Mouse (Mus musculus): ENCODE data around the gene Cyth3.
A peak's percentile ranks its signal among the peaks of the same experiment; 100 is the strongest.

The Cyth3 gene

DNA sequence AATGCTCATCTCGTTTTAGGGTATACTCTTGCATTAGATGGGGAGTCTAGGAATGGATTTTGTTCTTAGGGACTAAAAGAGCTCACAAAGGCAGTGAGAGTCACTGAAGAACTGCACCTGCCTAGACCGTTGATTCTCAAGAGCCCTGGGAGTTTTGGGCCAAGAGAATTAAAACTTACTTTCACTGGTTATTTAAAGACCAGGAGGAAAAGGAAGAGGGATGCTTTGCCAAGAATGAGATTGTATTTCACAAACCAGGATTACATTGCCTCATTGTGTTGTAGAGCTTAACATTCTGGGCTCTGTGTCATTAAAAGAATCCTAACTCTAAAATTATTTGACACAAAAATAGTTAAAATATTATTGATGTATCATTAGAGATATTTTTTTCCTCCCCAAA, 43.3 kb downstream of the Cyth3 start:
- no peak for DNase-seq (ENCODE audit: low spot score in 2 of 2)

DNA sequence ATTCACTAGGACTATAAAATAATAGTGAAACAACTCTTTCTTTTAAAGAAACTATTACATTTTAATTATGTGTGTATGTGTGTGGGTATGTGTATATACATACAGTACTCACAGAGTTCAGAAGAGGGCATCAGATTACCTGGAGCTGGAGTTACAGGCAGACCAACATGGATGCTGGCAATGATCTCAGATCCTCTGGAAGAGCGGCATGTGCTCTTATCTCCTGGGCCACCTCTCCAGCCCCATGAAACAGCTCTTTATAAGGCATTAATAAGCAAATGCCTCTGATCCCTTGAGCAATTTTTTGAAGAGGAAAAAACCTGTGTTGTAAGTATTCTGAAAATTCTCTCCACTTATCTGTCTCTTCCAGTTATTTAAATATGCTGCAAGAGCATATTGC, 43.8 kb downstream of the Cyth3 start:
- DNase-seq (ENCODE audit: low spot score in 2 of 2): no peak

DNA sequence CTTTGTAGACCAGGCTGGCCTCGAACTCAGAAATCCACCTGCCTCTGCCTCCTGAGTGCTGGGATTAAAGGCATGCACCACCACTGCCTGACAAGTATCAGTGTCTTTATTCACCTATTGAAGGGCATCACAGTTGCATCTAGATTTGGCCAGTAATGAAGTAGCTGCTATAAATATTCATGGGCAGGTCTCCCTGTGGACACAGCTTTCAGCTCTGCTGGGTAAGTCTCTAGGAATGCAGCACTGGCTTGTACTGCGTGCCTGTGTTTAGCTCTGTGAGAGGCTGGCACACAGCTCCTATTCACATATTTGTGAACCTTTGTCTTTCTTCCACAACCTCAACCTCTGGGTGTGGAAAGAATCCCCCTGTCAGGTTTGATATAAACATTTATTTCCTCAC, 46.6 kb downstream of the Cyth3 start:
- DNase-seq (ENCODE audit: low spot score in 2 of 2): peak in 1 of 2 experiments; percentile 64

DNA sequence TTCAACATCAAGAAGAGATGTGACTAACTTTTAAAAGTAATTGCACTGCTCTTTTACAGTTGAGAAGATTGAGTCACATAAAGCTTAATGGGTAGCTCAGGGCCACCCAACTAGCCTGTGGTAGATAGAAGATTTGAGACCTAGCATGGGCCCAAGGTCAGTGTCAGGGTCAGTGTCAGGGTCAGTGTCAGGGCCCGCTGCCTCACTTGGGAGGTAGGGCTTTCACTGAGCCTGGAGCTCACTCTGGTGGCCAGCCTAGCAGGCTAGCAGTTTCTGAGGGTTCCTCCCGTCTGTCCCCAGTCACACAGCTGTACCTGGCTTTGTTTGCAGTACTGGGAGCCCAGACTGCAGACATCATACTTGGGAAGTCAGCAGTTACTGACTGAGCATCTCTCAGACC, 47.1 kb downstream of the Cyth3 start:
- no peak for DNase-seq (ENCODE audit: low spot score in 2 of 2)

DNA sequence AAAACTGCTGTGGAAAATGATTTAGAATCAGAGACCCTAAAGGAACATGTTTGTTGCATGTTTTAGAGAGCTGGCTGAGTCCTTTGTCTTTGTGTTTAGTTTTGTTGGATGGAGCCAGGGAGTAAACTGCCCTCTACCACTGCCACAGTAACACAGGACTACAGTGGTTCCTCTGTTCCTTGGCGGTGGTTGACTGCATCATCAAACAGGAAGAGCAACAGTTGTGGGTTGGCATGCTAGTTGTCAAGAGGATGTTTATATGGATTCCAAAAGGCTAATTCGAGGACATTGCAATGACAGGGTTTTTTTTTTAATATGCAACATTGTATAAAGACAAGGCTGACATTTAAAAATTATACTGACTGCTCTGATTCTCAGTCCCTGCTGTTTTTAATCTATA, 47.6 kb downstream of the Cyth3 start:
- no peak for DNase-seq (ENCODE audit: low spot score in 2 of 2)

DNA sequence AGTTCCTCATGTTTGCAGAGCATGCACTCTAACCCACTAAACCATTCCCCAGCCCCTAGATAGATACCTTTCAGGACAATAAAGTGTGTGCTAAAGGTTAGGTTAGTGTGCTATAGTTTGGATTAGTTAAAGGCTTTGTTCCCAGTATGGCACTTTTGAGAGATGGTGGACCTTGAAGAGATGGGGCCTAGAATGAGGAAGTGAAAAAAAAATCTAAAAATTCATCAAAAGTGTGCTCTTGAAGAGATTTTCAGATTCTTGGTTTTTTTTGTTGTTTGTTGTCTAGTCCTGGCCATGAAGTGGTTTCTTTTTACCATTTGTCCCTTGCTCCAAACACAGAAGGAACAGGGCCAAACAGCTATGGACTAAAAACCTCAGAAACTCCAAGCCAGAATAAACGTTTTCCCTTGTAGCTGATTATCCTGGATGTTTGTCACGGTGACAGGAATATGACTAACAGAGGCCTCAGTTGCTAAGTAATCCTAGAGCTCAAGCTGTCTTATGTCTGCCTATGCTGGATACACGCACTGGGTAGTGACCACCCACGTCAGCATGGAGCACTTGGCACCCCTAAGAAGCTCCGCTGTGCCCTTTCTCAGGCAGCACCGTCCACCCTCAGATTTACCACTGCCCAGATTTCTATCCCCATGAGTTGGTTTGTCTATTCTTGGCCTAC, 48.6 kb downstream of the Cyth3 start:
- peak; percentile 41 to 46 for DNase-seq (ENCODE audit: low spot score in 2 of 2)

DNA sequence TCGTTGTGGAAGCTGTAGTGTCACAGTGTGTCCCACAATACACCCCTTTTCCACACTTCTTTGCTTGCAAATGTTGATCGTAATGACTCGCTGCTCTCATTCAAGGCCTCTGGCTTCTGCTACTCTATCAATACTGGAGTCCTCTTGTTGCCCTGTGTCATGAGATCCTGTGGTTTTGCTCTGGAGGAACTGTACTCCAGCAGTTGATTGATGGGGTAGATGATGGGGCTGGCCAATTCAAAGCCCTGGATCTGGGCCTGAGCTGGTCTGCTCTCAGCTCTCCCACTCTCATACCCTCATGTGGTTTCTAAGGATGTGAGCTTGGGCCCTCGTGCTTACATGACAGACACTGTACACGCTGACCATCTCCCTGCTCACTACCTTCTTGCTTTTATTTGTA, 52.3 kb downstream of the Cyth3 start:
- DNase-seq (ENCODE audit: low spot score in 2 of 2): no peak

DNA sequence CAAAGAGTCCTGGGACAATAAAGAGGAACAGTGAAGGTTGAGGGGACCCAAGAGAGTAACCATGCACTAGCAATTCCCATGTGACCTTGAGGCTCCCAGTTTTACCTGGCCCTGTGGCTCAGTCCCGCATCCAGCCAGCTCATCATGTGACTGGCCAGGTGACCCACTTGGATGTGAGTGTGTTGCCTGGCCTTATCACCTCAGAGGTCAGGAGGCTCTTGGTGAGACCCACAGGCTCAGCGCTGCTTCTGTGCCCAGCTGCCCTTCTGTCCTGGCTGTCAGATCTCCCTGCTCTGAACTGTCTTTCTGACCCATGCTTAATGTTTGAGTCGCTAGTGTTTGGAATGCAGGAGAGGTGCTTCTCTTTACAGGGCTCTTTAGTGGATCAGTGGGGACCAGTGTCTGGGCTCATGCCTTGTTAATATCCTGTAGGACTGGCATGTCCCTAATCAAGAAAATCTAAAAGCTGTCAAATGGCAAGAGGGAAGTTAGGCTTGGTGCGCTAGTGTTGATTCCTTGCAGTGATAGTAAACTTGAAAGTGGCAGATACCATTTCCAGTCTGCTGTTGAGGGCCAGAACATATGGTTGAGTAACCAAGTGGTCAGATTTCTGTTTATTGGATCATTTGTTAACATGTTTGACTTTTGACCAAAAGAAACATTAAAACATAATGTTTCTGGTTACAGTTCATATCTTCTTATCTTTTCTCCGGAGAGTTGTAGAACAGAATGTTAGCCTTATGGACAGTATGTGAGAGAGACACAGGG, 54.2 kb downstream of the Cyth3 start:
- DNase-seq (ENCODE audit: low spot score in 2 of 2): no peak

DNA sequence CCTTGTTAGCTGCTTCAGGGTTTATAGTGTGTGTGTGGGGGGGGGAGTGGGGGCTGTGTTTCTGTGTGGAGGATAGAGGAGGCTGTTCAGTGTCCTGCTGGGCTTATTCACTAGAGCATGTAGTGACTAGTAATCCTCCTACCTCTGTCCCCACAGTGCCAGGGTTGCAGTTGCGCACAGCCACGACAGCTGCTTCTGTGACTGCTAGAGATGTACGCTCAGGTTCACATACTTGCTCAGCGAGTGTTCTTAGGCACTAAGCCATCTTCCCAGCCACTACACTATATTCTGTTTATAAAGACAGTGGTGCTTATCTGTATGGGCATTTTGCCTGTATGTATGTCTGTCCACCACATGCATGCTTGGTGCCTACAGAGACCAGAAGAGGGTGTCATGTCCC, 55.1 kb downstream of the Cyth3 start:
- no peak for DNase-seq (ENCODE audit: low spot score in 2 of 2)

DNA sequence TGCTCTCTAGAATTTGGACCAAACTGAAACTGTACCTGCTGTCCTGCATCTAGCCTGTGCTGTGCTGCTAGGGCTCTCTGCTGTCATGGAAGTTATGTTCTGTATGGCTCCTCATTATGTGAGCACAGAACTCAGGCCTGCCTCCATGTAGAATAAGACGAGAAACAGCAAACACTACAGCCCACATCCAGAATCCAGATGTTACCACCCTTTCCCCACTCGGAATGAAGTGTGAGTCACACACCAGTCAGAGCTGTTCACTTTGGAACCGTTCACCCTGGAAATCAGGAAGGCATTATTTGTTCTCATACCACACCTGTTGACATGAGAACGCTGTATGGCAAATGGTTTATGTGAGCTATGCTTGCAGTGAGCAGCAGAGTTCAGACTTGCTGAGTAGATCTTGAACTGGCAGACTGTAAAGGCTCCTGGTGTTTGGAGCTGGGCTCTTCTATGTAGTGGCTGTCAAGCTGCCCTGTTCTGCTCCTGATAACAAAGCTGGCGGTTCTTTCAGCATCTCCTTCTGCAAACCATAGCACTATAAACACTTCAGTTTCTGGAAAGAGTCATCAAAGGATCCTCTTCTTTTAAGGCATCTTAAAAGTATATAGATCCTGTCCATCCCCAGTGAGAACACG, 56.5 kb downstream of the Cyth3 start:
- DNase-seq (ENCODE audit: low spot score in 2 of 2): peak in 1 of 2 experiments; percentile 40

DNA sequence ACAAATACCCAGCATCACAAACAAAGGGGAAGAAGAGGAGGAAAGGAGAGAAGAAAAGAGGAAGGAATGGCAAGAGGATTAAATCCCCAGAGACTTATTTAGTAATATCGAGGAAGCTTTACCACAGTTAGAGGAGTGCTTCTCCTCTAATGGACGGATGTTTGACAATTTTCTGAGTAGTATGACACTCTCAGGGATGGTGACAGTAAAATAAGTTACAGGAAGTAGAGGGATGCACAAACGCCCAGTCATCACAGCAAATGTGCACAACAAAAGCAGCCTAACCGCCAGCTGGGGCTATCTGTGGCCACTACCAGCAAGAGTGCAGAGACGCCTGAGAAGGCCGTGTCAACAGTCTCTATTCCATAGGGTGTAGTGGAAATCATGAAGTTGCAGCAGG, 57.4 kb downstream of the Cyth3 start:
- no peak for DNase-seq (ENCODE audit: low spot score in 2 of 2)

DNA sequence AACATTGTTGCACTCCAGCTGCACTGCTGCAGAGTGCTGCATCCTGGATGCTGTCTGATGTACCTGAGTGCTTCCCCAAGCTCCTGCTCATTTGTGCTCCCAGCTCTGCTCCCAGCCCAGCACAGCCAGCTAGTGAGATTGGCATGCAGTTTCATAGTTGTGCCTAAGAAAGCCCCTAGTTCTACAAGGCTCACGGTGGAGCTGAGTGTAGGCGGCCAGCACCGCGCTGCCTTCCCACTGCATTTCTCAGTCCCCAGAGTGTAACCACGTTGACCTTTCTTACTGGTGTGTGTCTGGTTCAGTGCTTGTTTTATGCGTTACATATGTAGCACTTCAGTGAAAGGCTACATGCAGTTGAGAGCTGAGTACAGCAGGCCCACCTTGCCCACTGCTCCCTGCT, 61.4 kb downstream of the Cyth3 start:
- DNase-seq (ENCODE audit: low spot score in 2 of 2): no peak

DNA sequence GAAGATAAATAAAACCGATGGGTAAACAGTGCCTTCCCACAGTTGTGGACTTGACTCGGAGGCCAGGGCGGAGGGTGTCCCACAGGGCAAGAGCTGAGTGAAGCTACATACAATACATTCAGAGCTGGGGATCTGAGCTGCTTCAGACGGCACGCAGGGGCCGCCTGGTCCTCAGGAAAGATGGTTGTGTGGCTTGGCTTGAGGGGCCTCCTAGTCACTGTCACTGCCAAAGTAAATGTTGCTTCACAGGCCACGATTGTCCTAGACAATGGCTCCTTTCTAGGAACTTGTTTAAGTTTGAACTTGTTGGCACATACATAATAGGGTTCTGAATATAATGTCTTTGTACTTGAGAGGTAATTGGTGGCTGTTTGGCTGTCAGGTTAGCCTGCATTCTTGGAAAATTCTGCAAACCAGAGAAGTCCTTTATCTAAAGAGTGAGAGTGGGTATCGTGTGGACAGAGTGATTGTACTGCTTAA, 62.7 kb downstream of the Cyth3 start:
- no peak for DNase-seq (ENCODE audit: low spot score in 2 of 2)

DNA sequence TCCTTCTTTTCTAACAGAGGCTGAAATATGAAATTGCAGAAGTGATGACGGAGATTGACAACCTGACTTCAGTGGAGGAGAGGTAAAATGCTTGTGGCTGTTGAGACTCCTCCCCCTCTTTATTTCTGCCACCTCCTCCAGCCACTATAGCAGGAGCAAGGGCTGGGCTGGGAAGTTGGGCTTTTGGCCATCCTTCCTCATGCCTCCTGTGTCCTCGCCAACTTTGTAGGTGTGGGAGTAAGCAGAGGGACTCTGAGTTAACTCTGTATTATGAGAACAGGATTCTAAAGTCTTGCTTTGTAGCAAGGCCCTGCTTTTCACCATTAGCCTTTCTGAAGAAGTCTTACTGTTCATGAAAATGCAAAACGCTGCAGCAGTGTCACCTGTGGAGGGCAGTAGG, 64.2 kb downstream of the Cyth3 start:
- DNase-seq (ENCODE audit: low spot score in 2 of 2): no peak

DNA sequence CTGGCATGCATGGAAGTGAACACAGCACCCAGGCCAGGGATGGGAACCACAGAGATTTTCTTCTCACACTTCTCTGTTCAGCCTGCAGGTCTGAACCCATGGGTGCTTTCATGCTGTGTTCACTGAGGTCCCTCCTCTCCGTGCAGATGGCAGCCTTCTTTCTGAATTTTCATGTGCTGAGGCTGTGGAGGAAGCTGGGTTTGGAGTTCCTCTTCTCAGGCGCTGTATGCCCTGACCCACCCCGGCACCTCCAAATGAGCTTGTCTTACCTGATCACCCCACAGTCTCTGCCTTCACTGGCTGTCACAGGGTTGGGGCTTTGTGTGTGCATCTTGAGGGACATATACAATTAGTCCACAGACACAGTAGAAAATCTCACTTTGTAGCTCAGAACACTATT, 65.3 kb downstream of the Cyth3 start:
- no peak for DNase-seq (ENCODE audit: low spot score in 2 of 2)

DNA sequence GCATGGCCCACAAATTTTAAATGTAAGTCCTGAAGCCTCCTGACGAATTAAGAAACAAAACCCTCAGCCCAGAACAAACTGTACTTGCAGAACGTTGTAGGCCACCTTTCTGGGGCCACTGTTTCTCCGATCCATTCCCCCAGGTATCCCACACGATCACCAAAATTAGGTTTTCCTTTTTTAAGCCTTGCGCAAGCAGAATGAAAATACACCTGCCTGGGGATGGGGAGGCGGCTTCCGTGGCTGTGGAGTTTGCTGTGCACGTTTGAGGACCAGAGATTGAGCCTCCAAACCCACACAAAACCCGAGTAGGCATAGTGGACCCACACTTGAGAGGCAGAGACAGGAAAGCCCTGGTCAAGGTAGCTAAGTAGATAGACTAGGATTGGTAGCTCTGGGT, 68.1 kb downstream of the Cyth3 start:
- DNase-seq (ENCODE audit: low spot score in 2 of 2): no peak

DNA sequence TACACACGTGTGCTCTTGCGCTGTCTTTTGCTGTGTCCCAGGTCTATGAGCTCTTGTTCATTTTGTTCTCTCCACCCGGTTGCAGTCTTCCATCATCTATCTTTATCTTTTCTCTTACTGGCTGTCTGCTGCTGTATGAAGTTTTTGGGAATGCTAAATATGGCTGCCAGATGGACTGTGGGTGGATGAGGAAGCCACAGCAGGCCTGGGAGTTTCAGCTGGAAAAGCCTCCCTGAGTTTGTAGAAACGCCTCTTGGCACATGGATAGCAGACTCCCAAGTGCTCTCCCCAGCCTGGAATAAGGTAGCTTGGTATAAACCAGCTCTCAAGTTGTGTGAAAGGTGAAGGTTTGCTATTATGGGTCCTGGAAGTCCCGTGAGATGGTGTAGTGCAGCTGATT, 68.7 kb downstream of the Cyth3 start:
- no peak for DNase-seq (ENCODE audit: low spot score in 2 of 2)

DNA sequence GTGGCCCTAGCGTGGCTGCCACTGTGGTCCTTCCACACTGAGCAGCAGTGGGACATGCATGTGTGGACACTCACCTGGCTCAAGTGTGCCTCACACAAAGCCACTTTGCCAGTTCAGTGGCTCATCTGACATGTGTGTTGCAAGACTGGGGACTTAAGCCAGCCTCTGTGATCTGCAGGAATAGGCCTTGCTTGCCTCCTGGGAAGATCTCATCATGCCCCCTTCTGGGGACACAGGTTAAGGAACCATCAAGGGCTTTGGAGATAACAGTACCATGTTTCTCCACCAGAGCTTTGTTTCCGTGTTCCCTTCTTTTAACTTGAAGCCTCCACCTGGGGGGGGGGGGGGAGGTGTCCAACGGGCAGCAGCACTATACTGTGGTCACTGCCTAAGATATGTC, 74.1 kb downstream of the Cyth3 start:
- no peak for DNase-seq (ENCODE audit: low spot score in 2 of 2)

DNA sequence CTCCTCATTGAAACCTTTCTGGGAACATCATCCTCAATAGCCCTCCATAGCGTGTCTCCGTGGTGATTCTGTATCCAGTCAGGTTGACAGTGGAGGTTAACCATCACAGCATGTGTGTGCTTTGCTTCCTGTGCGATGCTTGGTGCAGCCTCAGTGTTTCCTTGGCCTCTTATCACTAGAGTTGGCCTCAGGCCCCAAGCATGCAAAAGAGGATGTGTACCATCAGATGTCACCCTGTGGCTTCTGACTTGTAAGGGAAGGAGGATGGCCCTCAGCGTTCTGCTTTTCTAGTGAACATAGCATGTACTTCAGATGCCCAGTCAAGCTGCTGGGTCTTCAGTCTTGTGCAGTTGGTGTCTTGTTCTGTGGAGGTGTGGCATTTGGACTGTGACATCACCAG, 76.2 kb downstream of the Cyth3 start:
- no peak for DNase-seq (ENCODE audit: low spot score in 2 of 2)

DNA sequence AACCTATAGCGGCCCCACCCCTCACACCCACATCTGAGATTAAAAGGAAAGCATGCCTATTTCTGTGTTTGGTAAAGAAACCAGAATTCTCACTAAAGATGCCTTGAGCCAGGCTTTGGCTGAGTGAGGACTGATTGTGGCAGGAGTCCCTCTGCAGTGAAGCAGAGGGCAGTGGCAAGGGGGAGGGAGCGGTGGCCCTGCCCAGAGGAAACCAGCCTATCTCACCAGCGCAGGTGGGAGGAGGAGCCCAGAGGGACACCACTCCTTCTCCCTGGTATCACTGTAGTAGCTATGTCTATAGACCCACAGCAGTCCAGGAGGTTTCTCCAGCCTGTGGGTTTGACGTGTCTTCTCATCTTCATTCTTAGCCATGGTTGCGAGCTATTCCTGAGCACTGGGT, 78.0 kb downstream of the Cyth3 start:
- DNase-seq (ENCODE audit: low spot score in 2 of 2): no peak

DNA sequence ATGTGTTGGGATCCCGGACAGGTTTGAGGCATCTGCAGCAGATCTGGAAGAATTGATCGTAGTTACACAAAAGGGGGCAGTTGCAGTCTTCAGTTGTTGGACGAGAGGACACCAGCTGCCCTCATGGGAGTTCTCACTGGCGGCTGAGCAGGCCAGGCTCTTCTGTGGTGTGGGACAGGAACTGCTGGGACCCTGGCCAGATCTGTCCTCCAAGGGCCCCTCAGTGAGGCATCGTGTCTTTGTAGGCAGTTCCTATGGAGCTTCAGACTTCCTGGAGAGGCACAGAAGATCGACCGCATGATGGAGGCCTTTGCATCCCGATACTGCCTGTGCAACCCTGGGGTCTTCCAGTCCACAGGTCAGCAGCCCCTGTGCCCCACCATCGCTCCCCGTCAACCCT, 78.8 kb downstream of the Cyth3 start:
- no peak for DNase-seq (ENCODE audit: low spot score in 2 of 2)

DNA sequence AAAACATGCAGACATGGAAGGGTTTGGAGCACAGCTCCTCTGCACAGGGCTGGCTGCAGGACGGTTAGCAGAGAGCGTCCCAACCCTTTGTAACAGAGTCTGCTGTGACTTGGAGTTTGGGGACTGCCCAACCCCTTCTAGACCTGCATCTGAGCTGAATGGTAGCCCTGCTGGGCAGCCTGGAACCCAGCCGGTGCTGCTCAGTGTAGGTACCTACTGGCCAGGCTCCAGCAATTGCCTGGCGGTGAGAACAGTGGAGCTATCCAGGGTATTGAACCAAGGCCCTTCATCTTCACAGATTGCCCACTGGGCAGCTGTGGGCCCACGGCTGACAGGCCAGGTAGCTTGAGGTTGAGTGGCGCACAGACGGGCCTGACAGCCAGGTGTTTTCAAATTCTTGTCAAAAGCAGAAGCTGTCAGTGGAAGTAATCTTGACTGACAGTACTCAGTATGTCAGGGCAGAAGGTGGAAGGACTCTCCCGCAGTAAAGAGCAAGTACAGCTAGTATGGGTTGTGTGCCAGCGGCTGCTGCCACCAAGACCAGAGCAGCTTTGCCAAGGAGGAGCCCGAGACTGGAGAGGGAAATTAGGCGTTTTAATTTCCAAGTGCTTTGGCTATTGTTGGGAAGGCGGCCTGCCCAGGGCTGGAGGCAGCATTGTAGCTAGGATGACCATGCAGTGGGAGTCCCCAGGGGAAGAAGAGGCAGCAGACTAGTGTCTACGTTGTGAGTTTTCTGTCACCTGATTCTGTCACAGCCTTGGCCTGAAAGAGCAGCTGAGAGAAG, 82.8 kb downstream of the Cyth3 start:
- no peak for DNase-seq (ENCODE audit: low spot score in 2 of 2)
